8 mouse cellular contexts compared by ENCODE assay signal in genomic region chr13:49016311-49016761, GRCm38 (mm10). TPM values are rescaled to one million over a fixed set of nuclear protein-coding genes. Genes with fewer than 3 reads are reported as not detected.
DNase-seq lines count a peak whose midpoint lies in the region; ATAC-seq and TF ChIP-seq lines count a peak whose summit lies in the region.

No protein-coding gene starts in this region.

- 0 out of 2 replicates have a peak, but pooled peaks have one; percentile 29 for TF ChIP-seq CTCF in layer of hippocampus, adult 2 months (conservative IDR thresholded peaks at IDR 0.05)

- H3K4me1 ChIP-seq in liver, embryonic 16.5 days (ENCODE audit: control insufficient read depth, low read depth, low read length) = no peaks in the 10 kb centered on the region; the same call in 1 of the 2 replicates

- no peaks in the 10 kb centered on the region; the same call in 1 of the 2 replicates for H3K27me3 ChIP-seq in liver, embryonic 16.5 days (ENCODE audit: control insufficient read depth, insufficient read depth, low read depth, low read length)

- peak overlapping the region; percentile 52 for H3K4me3 ChIP-seq in layer of hippocampus, adult 2 months
- no peak overlapping the region for H3K4me3 ChIP-seq in liver, embryonic 16.5 days (ENCODE audit: low read depth, low read length)

- peaks cover 5% of the 10 kb centered on the region for H3K9me3 ChIP-seq in liver, embryonic 16.5 days (replicated peaks; ENCODE audit: control insufficient read depth, low read length)

- H3K9ac ChIP-seq in liver, embryonic 16.5 days (ENCODE audit: low read depth, low read length) = no peak overlapping the region

- H3K4me2 ChIP-seq in liver, embryonic 16.5 days (ENCODE audit: low read depth, low read length) = peak overlapping the region; percentile 44

- peak overlapping the region; percentile 98 for H3K27ac ChIP-seq in layer of hippocampus, adult 2 months
- no peak overlapping the region for H3K27ac ChIP-seq in liver, embryonic 16.5 days (ENCODE audit: low read length)

- no peak for ATAC-seq in liver, embryonic 16.5 days (ENCODE audit: low read depth)
- 0 out of 2 replicates have a peak, but pooled peaks have one; percentile 7 for ATAC-seq in neutrophil, adult 5-6 weeks (ENCODE audit: extremely low read depth, insufficient number of reproducible peaks, low FRiP score, poor library complexity, severe bottlenecking)
- ATAC-seq in granulocyte monocyte progenitor cell, adult 5-6 weeks (replicated peaks; ENCODE audit: poor library complexity, severe bottlenecking) = no peak; the same call in 1 of the 2 replicates

- peak; percentile 97 for DNase-seq in Muller cell, postnatal 12 days (ENCODE audit: inconsistent ontology term)
- DNase-seq in cerebellum, adult 9-10 months = peak; percentile 96
- DNase-seq in frontal cortex, adult 2 months (ENCODE audit: extremely low spot score in 1 of 2, low spot score in 1 of 2) = peak; percentile 84 to 91
- peak; percentile 78 for DNase-seq in heart, postnatal 4 days
- DNase-seq in layer of hippocampus, adult 2 months (ENCODE audit: low spot score in 2 of 2) = peak; percentile 85 to 92

- H3K36me3 ChIP-seq in liver, embryonic 16.5 days (ENCODE audit: control insufficient read depth, insufficient read depth) = no peaks in the 10 kb centered on the region

- WGBS in liver, embryonic 16.5 days (ENCODE audit: insufficient replicate concordance) = 27% methylated on average over 16 of the region's 16 CpGs

RNA-seq across cellular contexts. Expression of gene Fam120a, which starts 48.5 kb away (rescaled TPM):
- polyA plus RNA-seq in frontal cortex, adult 2 months (2012; rRNA removed) = 92.2 and 92.6 TPM in 2 replicates
- 100 to 1,000 TPM; 112 to 118 TPM for total RNA-seq in heart, postnatal 4 days (2021)
- 100 to 1,000 TPM; 112 to 120 TPM for total RNA-seq in layer of hippocampus, adult 2 months (2021)
- 11.5 and 12.0 TPM in 2 replicates for polyA plus RNA-seq in liver, embryonic 16.5 days (2015; fragmentation: Nextera tagmentation; extraction: Ambion mirVana)
- total RNA-seq in neutrophil, adult 5-6 weeks (2017) = 68.6 and 72.2 TPM in 2 replicates
- 161 and 168 TPM in 2 replicates for total RNA-seq in granulocyte monocyte progenitor cell, adult 5-6 weeks (2014; fragmentation: Nextera tagmentation)
- 123 and 128 TPM in 2 replicates for total RNA-seq in granulocyte monocyte progenitor cell, adult 5-6 weeks (2017)
